Mouse (Mus musculus) megakaryocyte, embryonic 14.5 days (primary cell): ENCODE measurements around the gene Pappa.

ENCODE experiments used
- FLI1 ChIP-seq: IDR thresholded peaks from 2 replicates; pipeline ENCODE4 v1.6.1; 2012; ENCODE audit warnings: low read length, inconsistent platforms, mixed read lengths
- GATA1 ChIP-seq: IDR thresholded peaks from 3 replicates; pipeline ENCODE4 v1.6.1; 2012; ENCODE audit warnings: mixed read lengths, low read length, inconsistent platforms, borderline replicate concordance

GRCm38 (mm10) chr4:65317877-65318525 is 194.0 kb downstream of the Pappa start:
- TF ChIP-seq GATA1 (no peak), FLI1 (no peak)
